Mouse (Mus musculus): ENCODE results near the gene Ston2. TPM values are rescaled to one million over a fixed set of nuclear protein-coding genes. Genes with fewer than 3 reads are reported as not detected.
"Not testable (repeated sequence)": the region's sequence is repeated elsewhere in the genome, so short reads cannot be mapped to it uniquely, and the experiment has no call there.

Gene Ston2
- polyA plus RNA-seq, 1 experiment from 2014 or later, result 7.9 TPM

DNA sequence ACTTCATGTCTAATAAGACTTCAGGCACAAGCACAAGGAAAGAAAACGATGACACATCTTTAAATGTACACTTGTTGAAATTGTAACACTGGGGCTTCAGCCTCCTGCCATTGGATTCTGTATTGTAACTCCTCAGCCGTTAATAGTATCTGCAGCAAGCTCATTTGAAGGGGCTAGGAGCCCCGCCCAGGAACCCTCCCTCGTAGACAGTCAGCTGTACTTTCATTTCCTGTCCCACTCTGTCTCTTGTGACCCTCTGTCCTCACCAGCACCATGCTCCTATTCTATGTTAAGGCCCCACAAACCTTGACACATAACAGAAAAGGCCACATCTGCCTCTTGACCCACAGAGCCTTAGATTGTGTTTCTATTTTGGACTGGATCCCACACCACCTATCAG is 3.6 kb upstream of the Ston2 start:
- DNase-seq (ENCODE audit: low spot score), result no peak

DNA sequence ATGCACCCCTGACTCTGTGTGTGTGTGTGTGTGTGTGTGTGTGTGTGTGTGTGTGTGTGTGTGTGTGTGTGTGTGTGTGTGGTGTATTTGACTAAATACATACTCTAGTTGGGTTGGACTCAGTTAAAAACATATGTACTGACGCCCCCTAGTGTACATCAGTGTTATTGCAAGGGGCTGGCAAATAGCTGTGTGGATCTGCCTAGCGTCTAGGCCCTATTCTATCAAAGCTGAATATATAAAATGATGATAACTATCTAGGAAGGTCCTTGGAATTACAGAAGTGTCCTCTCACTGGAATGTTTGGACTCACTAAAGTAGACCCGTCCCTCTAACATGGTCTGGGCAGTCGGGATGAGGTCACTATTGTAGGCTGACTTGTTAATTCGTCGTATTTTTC is 1.6 kb upstream of the Ston2 start:
- peak; percentile 76 for DNase-seq (ENCODE audit: low spot score)

DNA sequence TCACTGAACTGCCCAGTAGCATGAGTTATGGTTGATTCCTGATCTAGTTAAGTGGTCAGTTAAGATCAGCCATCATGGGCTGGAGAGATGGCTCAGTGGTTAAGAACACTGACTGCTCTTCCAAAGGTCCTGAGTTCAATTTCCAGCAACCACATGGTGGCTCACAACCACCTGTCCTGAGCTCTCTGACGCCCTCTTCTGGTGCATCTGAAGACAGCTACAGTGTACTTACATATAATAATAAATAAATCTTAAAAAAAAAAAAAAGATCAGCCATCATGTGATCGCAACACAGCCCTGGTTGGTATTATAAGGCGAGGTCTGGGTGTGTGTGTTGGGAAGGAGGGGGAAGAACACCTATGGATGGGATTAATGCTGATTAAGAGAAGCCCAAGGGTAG is 259 bp upstream of the Ston2 start:
- not testable (repeated sequence) for DNase-seq (ENCODE audit: low spot score)

DNA sequence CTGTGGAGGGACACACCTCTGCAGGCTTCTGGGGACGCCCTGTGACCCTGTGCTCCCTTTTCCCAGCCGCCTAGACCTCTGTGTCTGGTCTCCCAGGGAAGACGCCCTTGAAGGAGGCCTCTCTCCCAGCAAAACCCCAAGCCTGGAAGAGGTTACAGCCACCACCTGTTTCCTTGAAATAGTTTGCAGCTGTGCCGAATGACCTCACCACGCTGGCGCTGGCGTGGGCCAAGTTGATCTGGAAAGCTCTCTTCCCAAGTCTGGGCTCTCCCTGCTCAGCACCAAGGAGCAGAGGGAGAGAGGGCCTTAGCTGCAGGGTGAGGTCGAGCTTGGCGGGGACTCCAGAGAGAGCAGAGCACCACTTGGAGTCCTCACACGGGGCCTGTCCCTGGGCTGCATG is 1.8 kb downstream of the Ston2 start:
- no peak for DNase-seq (ENCODE audit: low spot score)

DNA sequence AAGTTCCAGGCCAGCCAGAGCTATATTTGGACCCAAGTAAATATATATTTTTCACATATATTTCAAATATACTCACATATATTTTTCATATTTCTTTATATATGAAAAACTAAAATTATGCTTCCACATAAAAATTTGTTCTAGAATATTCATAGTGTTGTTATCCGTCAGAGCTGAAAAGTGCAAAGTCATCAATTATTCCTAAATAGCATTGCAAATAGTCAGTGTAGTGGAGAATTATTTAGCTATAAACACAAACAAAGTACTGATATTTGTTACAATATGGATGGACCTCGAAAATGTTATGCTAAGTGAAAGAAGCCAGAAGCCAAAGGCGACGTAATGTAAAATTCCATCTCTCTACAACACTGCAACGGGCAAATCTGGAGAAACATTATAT is 6.8 kb downstream of the Ston2 start:
- no peak for DNase-seq (ENCODE audit: low spot score)

DNA sequence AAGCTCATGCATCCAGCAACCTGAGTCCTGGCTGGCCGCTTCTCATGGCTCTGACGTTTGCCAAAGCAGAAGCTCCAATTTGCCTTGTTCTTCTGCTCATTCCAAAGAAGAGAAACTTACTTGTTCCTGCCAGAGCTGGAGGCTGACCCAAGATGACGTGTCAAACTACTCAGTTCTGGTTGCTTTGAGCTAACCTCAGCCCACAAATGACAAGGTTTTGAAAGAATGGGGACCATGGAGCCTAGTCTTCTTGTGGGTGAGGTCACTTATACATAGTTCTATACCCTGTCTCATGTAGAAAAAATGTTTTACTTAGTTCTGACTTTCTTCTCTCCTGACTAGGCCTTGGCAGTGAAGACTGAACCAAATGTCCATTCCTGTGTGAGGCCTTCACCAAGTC is 7.7 kb downstream of the Ston2 start:
- no peak for DNase-seq (ENCODE audit: low spot score)

DNA sequence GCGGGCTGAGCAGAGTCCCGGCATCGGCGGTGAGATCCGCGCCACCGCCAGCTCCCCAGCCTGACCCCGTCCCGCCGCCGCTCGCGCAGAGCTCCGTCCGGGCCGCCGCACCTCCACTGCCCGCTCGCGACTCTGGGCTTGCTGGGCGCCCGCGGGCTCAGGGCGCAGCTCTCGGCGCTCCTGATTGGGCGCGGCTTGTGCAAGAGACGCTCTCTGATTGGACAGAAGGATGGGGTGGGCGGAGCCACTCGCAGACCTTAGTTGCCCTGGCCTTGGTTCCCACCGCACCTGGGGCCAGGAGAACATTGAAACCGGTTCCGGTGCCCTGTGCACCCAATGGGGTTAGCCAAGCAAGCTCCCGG is 9.2 kb downstream of the Ston2 start:
- DNase-seq (ENCODE audit: low spot score), result peak; percentile 87

DNA sequence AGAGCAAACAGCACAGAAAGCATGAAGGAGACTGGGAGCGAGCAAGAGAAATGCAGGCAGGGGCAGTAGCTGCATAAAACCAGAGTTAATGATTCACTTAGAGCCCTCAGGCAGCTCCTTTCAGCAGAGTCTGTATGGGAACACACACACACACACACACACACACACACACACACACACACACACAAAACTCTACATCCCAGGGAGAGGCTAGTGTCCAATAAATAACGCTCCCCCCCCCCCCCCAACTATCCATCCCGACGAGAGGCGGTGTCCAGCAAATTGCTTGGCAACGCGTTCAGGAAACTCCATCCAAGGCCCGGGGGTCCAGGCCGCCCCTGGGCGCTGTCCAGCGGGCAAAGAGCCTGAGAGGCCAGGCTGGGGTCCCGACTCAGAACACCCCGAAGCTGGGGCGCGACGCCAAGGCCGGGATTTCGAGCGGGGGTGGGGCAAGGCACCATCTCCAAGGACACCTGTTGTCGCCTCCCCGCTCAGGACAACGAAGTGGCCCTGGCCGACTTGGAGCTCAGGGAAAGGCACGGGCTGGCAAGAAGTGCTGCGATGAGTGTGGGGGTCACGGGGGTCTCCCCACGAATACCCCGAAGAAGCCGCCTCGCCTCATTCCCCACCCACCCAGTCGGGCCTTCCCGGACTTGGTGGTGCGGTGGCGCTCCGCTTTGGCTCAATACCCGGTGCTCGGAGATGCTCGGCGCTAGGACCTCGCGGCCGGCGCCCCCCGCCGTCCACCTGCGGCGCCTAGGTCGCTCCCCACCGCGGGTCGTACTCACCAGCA is 9.8 kb downstream of the Ston2 start:
- DNase-seq (ENCODE audit: low spot score), result no peak

DNA sequence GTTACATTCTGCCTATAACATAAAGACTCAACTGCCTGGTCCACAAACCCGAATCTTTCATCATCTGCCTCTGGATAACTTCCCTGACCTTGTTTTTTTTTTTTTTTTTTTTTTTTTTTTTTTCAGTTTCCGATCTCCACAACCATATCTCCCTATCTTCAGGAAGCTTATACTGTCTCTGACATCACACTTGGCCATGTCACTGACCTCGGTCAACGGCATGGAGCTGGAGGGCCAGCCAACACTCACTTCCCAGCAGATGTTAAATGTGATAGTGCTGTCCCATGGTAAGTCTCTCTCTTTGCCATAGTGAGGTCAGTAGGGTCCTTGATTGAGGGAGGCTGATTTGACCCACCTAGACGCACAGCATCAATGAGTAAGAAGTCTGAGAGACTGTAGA is 11.8 kb downstream of the Ston2 start:
- no peak for DNase-seq (ENCODE audit: low spot score)

DNA sequence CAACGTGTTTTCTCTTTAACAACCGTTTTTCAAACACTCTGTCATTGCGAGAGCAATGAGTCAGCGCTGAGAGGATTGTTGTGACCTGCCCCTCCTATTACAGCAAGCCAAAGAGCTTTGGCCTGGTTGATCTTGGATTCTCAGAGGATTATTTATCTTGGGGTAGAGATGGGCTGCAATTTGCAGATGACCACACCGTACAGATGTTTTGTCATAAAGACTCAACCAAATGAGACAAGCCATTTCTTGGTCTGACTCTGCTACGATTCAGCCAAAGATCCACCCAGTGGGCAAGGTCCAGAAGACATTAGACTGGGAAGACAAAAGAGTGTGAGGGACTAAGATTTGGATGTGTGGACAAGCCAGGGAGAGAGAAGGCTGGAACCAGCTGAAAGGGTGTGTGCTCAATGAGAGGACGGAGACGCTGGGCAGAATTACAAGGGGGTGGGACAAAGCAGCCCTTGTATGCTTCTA is 13.3 kb downstream of the Ston2 start:
- DNase-seq (ENCODE audit: low spot score), result peak; percentile 20

DNA sequence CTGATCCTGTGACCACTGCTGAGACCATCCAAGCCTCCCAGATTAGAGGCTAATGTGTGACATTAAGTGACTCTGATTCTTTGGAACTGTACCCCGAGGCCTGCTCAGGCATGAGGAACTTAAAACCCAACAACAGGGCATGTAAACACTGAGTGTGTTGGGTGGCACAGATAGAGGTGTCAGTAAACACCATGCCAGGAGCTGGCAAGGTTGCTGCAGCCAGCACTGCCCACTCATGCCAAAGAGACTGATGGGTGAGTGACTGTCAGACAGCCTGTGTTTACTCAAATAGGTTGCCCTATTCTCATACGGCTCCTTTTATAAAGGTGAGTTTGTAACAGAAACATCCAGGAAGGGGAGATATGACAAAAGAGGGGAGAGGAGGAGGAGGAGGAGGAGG is 19.3 kb downstream of the Ston2 start:
- DNase-seq (ENCODE audit: low spot score), result no peak

DNA sequence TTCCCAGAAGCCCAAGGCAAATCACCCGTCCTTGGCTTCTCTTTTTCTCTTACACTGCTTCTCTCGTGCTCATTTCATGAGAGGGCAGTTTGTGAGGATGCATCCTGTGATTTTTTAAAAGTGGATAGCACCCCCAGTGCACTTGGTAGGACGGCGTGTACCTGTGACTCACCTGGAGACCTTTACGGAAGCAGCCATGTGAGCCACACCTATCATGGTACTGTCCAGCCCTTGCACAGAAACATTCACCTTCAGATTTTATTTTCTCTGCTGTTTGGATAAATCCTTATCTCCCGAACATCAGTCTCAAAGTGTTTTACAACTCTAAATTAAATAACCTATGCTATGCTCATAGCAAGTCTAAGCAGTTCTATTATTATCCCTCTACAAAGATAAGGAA is 20.0 kb downstream of the Ston2 start:
- no peak for DNase-seq (ENCODE audit: low spot score)

DNA sequence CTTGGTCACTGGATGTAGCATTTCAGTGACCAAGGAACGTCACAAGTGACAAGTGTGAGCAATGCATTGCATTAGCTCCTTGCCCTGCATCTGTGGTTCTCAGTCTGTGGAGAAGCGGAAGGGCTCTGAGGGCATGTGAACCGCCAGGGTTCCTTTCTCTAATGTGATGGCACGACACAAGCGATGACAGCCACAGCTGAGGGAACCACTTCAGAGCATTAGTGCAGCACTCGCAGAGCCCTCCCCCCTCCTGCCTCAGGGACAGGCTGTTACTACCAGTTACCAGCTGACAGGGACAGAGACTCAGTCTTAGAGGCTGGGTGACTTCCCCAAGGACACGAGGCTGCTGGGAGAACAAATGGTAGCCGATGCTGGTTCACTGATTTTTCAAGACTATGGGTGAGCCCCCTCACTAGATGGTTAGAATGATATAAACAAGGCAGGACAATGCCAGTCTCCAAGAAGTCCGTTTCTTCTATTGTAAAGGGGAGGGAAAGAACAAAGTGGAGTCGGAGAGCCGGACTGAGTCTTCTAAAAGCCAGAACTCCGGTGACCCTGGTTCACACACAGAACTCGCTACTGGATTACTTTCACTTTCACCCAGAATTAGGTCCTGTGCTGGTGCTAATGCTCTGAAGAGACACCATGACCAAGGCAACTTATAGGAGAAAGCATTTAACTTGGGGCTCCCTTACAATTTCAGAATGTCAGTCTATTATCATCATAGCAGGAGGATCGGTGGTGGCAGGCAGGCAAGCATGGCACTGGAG is 21.7 kb downstream of the Ston2 start:
- peak; percentile 76 for DNase-seq (ENCODE audit: low spot score)

DNA sequence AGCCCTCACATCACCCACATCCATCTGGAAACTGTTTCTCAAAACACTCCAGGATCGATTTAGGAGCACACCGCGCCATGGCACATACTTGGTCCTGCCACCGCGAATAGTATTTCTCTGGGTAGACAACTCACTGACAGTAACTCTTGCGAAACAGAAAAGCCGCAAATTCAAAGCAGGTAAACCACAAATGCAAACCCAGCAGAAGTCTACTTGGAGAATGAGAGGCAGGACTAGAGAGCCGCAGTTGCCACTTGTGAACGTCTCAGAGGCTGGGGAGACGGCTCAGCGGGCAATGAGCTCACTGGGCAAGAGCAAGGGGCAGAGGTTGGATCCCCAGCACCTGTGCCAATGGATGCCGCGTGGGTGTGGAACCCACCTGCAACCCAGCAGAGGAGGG is 22.7 kb downstream of the Ston2 start:
- peak; percentile 58 for DNase-seq (ENCODE audit: low spot score)

DNA sequence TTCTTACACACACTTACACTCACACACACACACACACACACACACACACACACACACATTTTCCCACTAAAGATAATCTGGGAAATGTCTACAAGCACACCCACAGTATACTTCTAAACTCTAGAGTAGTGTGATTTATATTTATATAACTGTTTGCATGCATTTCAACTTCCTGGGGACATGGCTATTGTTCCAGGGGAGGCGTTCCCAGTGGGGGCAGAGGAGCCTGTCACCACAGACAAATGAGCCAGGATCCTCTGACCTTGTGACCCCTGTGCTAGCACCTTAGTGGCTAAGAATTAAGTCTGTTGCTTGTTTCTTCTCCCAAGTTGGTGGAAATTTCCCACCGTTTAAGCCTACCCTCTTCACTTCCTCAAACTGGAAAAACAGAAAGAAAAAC is 23.1 kb downstream of the Ston2 start:
- DNase-seq (ENCODE audit: low spot score), result no peak

DNA sequence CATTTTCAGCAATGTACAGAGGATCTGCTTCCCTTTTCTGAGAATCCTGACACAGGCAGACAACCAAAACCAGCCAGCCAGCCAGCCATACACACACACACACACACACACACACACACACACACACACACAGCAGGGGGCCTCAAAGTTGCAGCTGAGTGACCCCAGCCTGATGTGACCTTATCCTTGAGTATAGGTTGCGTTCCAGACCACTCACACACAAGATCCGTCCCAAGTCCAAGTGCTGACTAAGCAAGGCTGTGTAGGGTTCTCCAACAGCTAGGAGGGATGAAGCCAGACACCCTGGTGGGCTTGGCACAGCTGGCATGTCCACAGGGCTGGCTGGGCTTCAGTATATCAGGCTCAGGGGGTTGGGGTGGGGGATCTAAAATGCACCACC is 23.7 kb downstream of the Ston2 start:
- no peak for DNase-seq (ENCODE audit: low spot score)

DNA sequence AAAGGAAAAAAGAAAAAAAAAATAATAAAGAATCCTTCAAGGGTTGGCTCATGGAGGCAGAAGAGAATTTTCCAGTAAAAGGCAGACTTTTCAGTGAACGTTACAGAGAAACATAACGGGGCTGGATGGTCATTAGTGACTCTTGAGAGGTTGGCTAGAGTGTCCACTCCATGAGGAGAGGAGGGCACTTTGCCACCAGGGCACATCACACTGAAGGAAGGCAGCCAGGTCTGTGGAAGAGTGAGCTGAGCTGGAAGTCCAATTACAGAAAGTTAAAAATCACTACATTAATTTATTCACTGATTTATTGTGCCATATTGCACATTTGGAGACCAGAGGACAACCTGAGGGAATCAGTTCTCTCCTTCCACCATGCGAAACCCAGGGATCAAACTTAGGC is 28.4 kb downstream of the Ston2 start:
- no peak for DNase-seq (ENCODE audit: low spot score)

DNA sequence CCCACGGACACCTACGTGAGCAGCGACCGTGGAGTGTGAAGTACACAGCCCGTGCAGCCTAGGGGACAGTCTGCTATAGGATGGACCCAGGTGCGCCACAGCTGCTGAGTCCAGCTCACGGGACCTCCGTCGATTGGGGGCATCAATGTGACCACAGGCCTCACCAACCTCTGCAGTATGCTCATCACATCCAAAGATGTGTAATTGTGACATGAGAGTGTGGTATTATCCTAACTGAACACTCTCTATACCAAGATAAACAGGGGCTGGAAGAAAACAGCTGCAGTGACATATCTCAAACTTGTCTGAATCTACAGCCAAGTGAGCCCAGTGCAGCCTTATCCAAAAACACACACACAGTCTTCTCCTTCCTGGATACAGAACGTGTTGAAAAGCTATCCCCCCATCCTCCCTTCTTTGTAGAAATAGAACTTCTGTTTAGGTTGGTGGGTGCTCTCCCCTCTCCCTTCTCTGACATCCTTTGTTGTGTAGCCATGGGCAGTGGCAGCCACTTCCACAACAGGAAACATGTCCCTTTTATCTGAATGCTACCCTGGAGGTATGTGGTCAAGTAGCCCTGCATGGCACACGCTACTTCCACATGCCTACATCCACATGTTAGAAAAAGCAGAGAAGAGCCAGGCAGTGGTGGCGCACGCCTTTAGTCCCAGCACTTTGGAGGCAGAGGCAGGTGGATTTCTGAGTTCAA is 30.2 kb downstream of the Ston2 start:
- DNase-seq (ENCODE audit: low spot score), result no peak

DNA sequence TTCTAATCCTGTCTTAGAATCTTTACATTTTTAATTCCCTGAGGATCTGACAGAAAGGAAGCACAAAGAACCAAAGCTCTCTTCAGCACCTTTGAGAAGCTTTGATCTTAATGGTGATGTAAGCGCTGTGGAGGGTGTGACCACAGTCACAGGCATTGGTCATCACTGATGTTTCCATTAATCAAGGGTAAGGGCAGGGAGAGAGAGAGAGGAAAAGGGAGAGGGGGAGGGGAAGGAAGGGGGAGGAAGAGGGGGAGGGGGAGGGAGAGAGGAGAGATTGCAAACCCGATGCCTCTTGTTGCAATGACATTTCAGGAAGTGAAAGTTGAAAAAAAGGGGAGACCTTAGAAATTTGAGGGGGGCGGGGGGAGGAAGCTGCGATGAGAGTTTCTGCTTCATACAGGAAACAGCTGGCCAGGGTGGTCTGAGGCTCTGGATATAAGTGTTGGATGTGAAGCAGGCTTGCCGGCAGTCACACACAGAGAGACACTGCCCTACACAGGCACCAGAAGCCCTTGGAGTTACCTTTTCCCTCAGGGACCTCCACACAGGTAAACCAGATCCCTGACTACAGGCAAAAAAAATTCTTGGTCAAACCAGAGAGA is 31.5 kb downstream of the Ston2 start:
- peak; percentile 82 for DNase-seq (ENCODE audit: low spot score)

DNA sequence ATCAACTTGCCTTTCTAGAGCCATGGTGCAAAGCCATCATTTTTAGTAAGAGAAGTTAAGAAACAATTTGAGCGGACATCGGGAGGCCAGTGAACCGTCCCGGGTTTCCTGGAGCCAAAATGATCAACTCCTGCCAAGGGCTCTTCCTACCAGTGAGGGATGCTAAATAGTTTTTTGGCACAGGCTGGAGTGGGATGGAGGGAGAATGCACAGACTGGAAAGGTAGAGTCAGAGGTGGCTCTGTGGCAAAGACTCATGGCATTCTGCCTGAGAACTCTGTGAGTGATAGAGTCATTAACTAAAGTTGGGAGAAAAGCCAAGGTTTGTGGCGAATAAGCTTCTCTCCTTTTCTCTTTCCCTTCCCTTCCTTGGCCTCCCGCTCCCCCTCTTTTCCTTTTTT is 33.6 kb downstream of the Ston2 start:
- no peak for DNase-seq (ENCODE audit: low spot score)

DNA sequence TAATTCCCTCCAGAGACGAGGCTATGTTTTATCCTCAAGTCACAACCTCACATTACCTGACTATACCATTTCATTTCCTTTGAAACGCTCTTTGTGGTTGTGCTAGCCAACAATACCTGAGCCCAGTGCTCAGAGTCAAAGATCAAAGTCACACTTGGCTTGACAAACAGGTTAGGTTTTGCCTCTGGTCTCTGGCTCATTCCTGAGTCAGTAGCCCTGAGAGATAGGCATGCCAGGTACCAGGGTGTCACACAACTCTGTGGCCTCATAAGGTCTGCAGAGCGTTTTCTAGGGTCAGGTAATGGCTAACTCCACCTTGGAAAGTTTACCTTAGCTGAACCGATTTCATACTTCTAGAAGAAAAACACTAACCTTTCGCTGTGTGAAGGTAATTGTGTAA is 35.5 kb downstream of the Ston2 start:
- DNase-seq (ENCODE audit: low spot score), result peak; percentile 1
